Mouse (Mus musculus): ENCODE results near the gene Fbxo11.
"Not testable (repeated sequence)": the region's sequence is repeated elsewhere in the genome, so short reads cannot be mapped to it uniquely, and the experiment has no call there.

Fbxo11 gene

DNA sequence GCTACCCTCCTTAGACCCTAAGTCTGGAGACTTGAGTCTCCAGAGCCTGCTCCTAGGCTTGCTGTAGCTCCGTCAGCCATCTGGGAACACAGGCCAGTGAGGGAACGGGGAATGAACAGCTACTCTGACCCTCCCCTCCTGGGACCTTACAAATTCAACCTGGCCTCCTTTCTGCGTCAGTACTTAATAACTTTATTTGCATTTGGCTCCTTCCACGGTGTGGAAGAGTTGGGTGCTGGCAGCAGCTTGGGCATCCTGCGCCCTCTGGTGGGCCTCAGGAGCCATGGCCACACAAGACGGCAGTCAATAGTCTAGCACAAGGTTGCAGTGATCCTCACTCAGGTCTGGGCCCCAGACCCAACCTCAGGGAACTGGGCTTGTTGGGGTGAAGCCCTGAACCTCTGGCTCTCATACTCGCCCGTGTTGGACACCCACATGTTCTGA is 96.6 kb downstream of the Fbxo11 start:
- DNase-seq (ENCODE audit: extremely low spot score, low read depth, low spot score): not testable (repeated sequence)

GRCm38 (mm10) chr17:87963081-87964075 is 101.7 kb downstream of the Fbxo11 start:
- no peak for DNase-seq (ENCODE audit: extremely low spot score, low read depth, low spot score)

GRCm38 (mm10) chr17:87959931-87960330 is 105.2 kb downstream of the Fbxo11 start:
- not testable (repeated sequence) for DNase-seq (ENCODE audit: extremely low spot score, low read depth, low spot score)

GRCm38 (mm10) chr17:87959406-87959805 is 105.7 kb downstream of the Fbxo11 start:
- not testable (repeated sequence) for DNase-seq (ENCODE audit: extremely low spot score, low read depth, low spot score)

GRCm38 (mm10) chr17:87958283-87958682 is 106.8 kb downstream of the Fbxo11 start:
- DNase-seq (ENCODE audit: extremely low spot score, low read depth, low spot score): no peak

DNA sequence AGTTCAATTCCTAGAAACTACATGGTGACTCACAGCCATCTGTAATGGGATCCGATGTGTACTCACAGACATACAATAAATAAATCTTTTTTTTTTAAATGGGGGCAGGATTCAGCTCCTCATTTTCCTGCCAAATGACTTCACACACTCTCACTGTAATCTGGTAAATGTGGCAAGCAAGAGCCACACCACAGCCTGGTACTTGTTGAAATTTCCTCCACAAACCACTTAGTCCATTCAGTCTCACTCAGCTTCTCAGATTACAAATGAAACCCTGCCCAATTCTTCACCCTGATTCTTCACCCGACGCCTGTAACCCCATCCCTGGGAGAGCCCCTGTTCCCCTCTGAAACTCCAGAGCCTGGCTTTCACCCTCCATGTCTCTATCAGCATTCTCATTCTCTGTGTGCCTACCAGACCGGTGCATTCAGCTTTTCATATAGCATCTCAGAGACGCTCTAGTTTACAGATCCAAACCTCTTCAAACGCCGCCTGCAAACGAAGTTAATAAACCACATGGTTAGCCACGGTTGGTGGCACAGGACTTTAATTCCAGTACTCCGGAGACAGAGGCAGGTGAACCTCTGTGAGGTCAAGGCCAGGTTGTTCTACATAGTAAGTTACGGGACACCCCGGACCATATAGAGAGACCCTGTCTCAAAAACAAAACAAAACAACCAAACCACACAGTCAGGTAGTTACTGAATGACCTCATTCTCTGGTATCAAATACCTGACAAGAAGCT is 107.8 kb downstream of the Fbxo11 start:
- no peak for DNase-seq (ENCODE audit: extremely low spot score, low read depth, low spot score)

- DNase-seq (ENCODE audit: extremely low spot score, low read depth, low spot score): not testable (repeated sequence)
Measured at GRCm38 (mm10) chr17:87954618-87955124, 110.4 kb downstream of the Fbxo11 start.

GRCm38 (mm10) chr17:87948965-87949584 is 116.0 kb downstream of the Fbxo11 start:
- peak; percentile 30 for DNase-seq (ENCODE audit: extremely low spot score, low read depth, low spot score)
